Mouse (Mus musculus) neural tube, embryonic 13.5 days (tissue): ENCODE results near the gene Olfr1173. TPM values are rescaled to one million over a fixed set of nuclear protein-coding genes. Genes with fewer than 3 reads are reported as not detected.

Experiments
- ATAC-seq: fragments of 200-750 bp; cut with Nextera tagmentation; 2 replicates; pipeline ENCODE4 v1.8.0; 2017; ENCODE audit warnings: low read depth, mild to moderate bottlenecking, moderate TSS enrichment, moderate library complexity
- H3K27ac ChIP-seq: fragments of 300-500 bp; sonication (generic); replicated peaks from 2 replicates; pipeline ENCODE4 v1.5.1; 2015; ENCODE audit warnings: moderate library complexity, mild to moderate bottlenecking, inconsistent platforms
- H3K27me3 ChIP-seq: fragments of 300-500 bp; sonication (generic); 2 replicates; pipeline ENCODE4 v1.6.1; 2015; ENCODE audit warnings: mild to moderate bottlenecking, inconsistent platforms
- H3K36me3 ChIP-seq: fragments of 300-500 bp; sonication (generic); 2 replicates; pipeline ENCODE4 v1.6.1; 2015; ENCODE audit warnings: mild to moderate bottlenecking, inconsistent platforms
- H3K4me1 ChIP-seq: fragments of 300-500 bp; sonication (generic); replicated peaks from 2 replicates; pipeline ENCODE4 v1.6.1; 2015; ENCODE audit warnings: inconsistent platforms
- H3K4me2 ChIP-seq: fragments of 300-500 bp; sonication (generic); 2 replicates; pipeline ENCODE4 v1.6.1; 2015; ENCODE audit warnings: inconsistent platforms, mild to moderate bottlenecking, moderate library complexity
- H3K4me3 ChIP-seq: fragments of 300-500 bp; sonication (generic); 2 replicates; pipeline ENCODE4 v1.5.1; 2015; ENCODE audit warnings: mild to moderate bottlenecking, inconsistent platforms
- H3K9ac ChIP-seq: fragments of 300-500 bp; sonication (generic); 2 replicates; pipeline ENCODE4 v1.6.1; 2015; ENCODE audit warnings: moderate library complexity, mild to moderate bottlenecking, inconsistent platforms
- H3K9me3 ChIP-seq: fragments of 300-500 bp; sonication (generic); 2 replicates; pipeline ENCODE4 v1.6.1; 2016; ENCODE audit warnings: inconsistent platforms
- WGBS: fragments of 180-500 bp; shearing (Covaris S2); methylation state at CpG from one replicate; pipeline ENCODE4 v1.1.7; 2015; 5-methylcytosine and 5-hydroxymethylcytosine counted together
- polyA plus RNA-seq: library from polyadenylated mRNA; unstranded; fragments of >200 nt; fragmentation: Nextera tagmentation; extraction: Ambion mirVana; gene quantifications from 2 replicates; pipeline ENCODE4 v1.2.1, GENCODE M21; 2015

Olfr1173 gene
- not detected in 2 replicates for polyA plus RNA-seq

- no peak within 1 kb of the TSS for H3K27ac ChIP-seq
- no peaks in the 10 kb centered on the region for H3K4me1 ChIP-seq
- no peaks in the 10 kb centered on the region for H3K36me3 ChIP-seq
- no peak for ATAC-seq
- H3K27me3 ChIP-seq: no peaks in the 10 kb centered on the region
- no peak within 1 kb of the TSS for H3K9ac ChIP-seq
- no peak within 1 kb of the TSS for H3K4me3 ChIP-seq
- no peak within 1 kb of the TSS for H3K4me2 ChIP-seq
- no peaks in the 10 kb centered on the region for H3K9me3 ChIP-seq
These were observed at the start of gene Olfr1173 for GRCm38 (mm10) chr2:88279775-88280174. Olfr1173 (minus strand) TSS chr2:88279875.

GRCm38 (mm10) chr2:88327115-88327514, 47.4 kb upstream of the Olfr1173 start, which contains the start of gene Olfr1175-ps:
Olfr1175-ps (minus strand) TSS chr2:88327215.
- Histone ChIP-seq H3K9ac (no peak within 1 kb of the TSS), H3K36me3 (no peaks in the 10 kb centered on the region), H3K4me2 (no peak within 1 kb of the TSS), H3K4me1 (no peaks in the 10 kb centered on the region), H3K4me3 (no peak within 1 kb of the TSS), H3K9me3 (no peaks in the 10 kb centered on the region), H3K27me3 (no peaks in the 10 kb centered on the region), H3K27ac (no peak within 1 kb of the TSS)
- ATAC-seq: no peak
- 84% methylated on average over 2 of the region's 2 CpGs for WGBS

DNA sequence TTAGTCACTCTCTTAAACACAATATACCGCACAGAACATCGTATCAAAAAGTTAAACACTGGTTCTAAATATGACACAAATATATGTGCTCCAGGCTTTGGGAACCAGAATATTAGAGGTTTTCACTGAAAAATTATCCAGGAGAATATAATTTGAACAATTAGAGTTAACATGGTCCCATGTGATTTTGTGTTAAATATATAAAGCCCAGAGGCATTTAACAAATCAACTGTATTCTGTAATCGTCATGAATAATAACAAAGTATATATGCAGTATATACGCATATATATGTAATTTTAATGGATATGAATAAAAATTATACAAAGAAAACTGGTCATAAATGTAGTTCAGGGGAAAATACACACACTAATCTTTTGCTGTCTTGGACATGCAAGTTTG, 35.4 kb upstream of the Olfr1173 start, which contains the start of gene Olfr1174-ps:
TSS of gene Olfr1174-ps (minus strand) at position 101 of the 400 bp plus-strand sequence.
- no peaks in the 10 kb centered on the region for H3K36me3 ChIP-seq
- no peak for ATAC-seq
- no peak within 1 kb of the TSS for H3K4me2 ChIP-seq
- H3K4me1 ChIP-seq: no peaks in the 10 kb centered on the region
- H3K9ac ChIP-seq: no peak within 1 kb of the TSS
- no peaks in the 10 kb centered on the region for H3K27me3 ChIP-seq
- H3K4me3 ChIP-seq: no peak within 1 kb of the TSS
- 90% methylated on average over 4 of the region's 4 CpGs for WGBS
- H3K27ac ChIP-seq: no peak within 1 kb of the TSS
- H3K9me3 ChIP-seq: no peaks in the 10 kb centered on the region

- H3K4me2 ChIP-seq: no peak within 1 kb of the TSS
- H3K36me3 ChIP-seq: no peaks in the 10 kb centered on the region
- H3K27me3 ChIP-seq: no peaks in the 10 kb centered on the region
- no peak within 1 kb of the TSS for H3K4me3 ChIP-seq
- ATAC-seq: no peak
- H3K9me3 ChIP-seq: no peaks in the 10 kb centered on the region
- no peak within 1 kb of the TSS for H3K9ac ChIP-seq
- no peak within 1 kb of the TSS for H3K27ac ChIP-seq
- 82% methylated on average over 1 of the region's 1 CpGs for WGBS
- H3K4me1 ChIP-seq: no peaks in the 10 kb centered on the region
These were observed 51.4 kb downstream of the Olfr1173 start, which contains the start of gene Olfr1170 for GRCm38 (mm10) chr2:88228234-88228633. Olfr1170 (minus strand) TSS chr2:88228334.

Other genes with a start within 250 kb of the Olfr1173 start
- not detected in 2 replicates for gene Olfr73, start 242.2 kb downstream of the Olfr1173 start, polyA plus RNA-seq
- gene Olfr1162, start 228.7 kb downstream of the Olfr1173 start, polyA plus RNA-seq: not detected in 2 replicates
- gene Olfr1163, start 208.0 kb downstream of the Olfr1173 start, polyA plus RNA-seq: not detected in 2 replicates
- not detected in 2 replicates for gene Olfr1164, start 185.9 kb downstream of the Olfr1173 start, polyA plus RNA-seq
- not detected in 2 replicates for gene Olfr1166, start 151.6 kb downstream of the Olfr1173 start, polyA plus RNA-seq
- gene Olfr1167, start 124.7 kb downstream of the Olfr1173 start, polyA plus RNA-seq: not detected in 2 replicates
- gene Olfr1168, start 98.0 kb downstream of the Olfr1173 start, polyA plus RNA-seq: not detected in 2 replicates
- not detected in 2 replicates for gene Olfr1170, start 51.5 kb downstream of the Olfr1173 start, polyA plus RNA-seq
- gene Olfr1174-ps, start 35.3 kb upstream of the Olfr1173 start, polyA plus RNA-seq: not detected in 2 replicates
- gene Olfr1175-ps, start 47.3 kb upstream of the Olfr1173 start, polyA plus RNA-seq: not detected in 2 replicates
- not detected in 2 replicates for gene Olfr1176, start 56.8 kb upstream of the Olfr1173 start, polyA plus RNA-seq
- not detected in 2 replicates for gene Olfr1177-ps, start 66.6 kb upstream of the Olfr1173 start, polyA plus RNA-seq
- not detected in 2 replicates for gene Olfr1178, start 107.2 kb upstream of the Olfr1173 start, polyA plus RNA-seq
- not detected in 2 replicates for gene Olfr1179, start 126.6 kb upstream of the Olfr1173 start, polyA plus RNA-seq
- gene Olfr1180, start 139.3 kb upstream of the Olfr1173 start, polyA plus RNA-seq: not detected in 2 replicates
- gene Olfr1181, start 146.3 kb upstream of the Olfr1173 start, polyA plus RNA-seq: not detected in 2 replicates
- not detected in 2 replicates for gene Gm13757, start 169.3 kb upstream of the Olfr1173 start, polyA plus RNA-seq
- gene Olfr1183, start 175.0 kb upstream of the Olfr1173 start, polyA plus RNA-seq: not detected in 2 replicates
- not detected in 2 replicates for gene Olfr1184, start 203.7 kb upstream of the Olfr1173 start, polyA plus RNA-seq
- not detected in 2 replicates for gene Olfr1185-ps1, start 213.4 kb upstream of the Olfr1173 start, polyA plus RNA-seq
- gene Olfr1186, start 238.7 kb upstream of the Olfr1173 start, polyA plus RNA-seq: not detected in 2 replicates